Mouse (Mus musculus): ENCODE measurements around the gene Ppp3ca.

DNA sequence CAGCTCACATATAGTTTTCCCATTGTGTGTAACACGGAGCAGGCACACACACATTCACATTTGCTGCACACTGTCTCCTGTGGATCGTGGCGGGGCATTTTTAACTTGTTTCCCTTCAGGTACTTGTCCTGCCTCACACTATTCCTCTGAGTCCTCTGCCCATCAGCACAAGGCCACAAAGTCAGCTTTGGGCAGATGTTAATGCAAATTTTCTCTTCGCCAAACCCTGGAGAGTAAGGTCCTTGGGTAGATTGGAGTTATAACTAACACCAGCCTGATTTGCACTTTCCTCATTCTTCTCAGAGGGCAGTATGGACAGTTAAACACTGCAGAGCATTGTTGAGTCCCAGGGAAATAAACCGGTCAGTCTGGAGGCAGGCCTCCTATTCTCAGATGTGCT lies 69.0 kb downstream of the Ppp3ca start:
- no peak for TF ChIP-seq POLR2A (IDR thresholded peaks at IDR 0.05; ENCODE audit: insufficient read depth, low read length)
- TF ChIP-seq CTCF (IDR thresholded peaks at IDR 0.05; ENCODE audit: low read depth, low read length) = no peak

All from ES-Bruce4 (cell line).